ENCODE assay signal across 14 mouse cellular contexts in the genomic region with DNA sequence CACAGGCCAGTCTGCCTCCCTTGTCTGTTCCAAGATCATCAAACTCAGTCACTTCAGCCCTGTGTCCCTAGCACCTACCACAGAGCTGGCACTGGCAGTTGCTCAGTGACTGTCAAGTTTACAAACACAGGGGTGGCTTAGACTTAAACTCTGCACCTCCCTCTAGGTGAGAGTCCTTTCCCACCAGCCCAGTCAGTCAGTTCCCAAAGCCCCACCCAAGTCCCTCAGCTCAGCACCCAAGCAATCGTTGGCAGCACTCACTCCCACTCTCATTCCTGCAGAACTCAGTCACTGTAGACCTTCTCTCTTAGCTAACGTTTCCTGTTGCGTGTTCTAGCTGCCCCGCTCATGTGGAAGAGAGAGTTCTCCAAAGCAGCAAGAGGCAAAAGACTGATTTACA. TPM values are rescaled to one million over a fixed set of nuclear protein-coding genes. Genes with fewer than 3 reads are reported as not detected.
A peak's percentile ranks its signal among the peaks of the same experiment; 100 is the strongest.
DNase-seq lines count a peak whose midpoint lies in the region; ATAC-seq and TF ChIP-seq lines count a peak whose summit lies in the region.
"Had no signal": no experiment of that assay in that cellular context is flagged by ENCODE, and none has a peak within 500 bp of the region (broad histone marks: within the 10 kb centered on the region; RNA-seq: fewer than 3 reads in every experiment).

No protein-coding gene starts in this region.

- H3K4me1 ChIP-seq in kidney, embryonic 16.5 days (ENCODE audit: insufficient read depth, low read length) = no peaks in the 10 kb centered on the region
- peaks cover 26 to 42% of the 10 kb centered on the region in 2 experiments for H3K4me1 ChIP-seq in CH12.LX (ENCODE audit: control insufficient read depth in 1 of 2, insufficient read depth in 2 of 2)
- no peaks in the 10 kb centered on the region for H3K4me1 ChIP-seq in limb, embryonic 15.5 days
- H3K4me1 ChIP-seq in forebrain, embryonic 15.5 days = no peaks in the 10 kb centered on the region
- H3K4me1 ChIP-seq: embryonic facial prominence, embryonic 12.5 days had no signal

- intact Hi-C loops in heart, postnatal 25 days (cut with DNase I) = no loop called here

- H3K4me2 ChIP-seq in kidney, embryonic 16.5 days (replicated peaks; ENCODE audit: low read depth, low read length) = no peak overlapping the region
- H3K4me2 ChIP-seq in CH12.LX (ENCODE audit: insufficient read depth, low read depth, poor library complexity, severe bottlenecking) = no peak overlapping the region
- H3K4me2 ChIP-seq in limb, embryonic 15.5 days = no peak overlapping the region
- no peak overlapping the region for H3K4me2 ChIP-seq in forebrain, embryonic 15.5 days (replicated peaks)
- H3K4me2 ChIP-seq: embryonic facial prominence, embryonic 12.5 days; hindbrain, embryonic 15.5 days had no signal

- TF ChIP-seq EP300 in CH12.LX (IDR thresholded peaks at IDR 0.05; ENCODE audit: low read length) = no peak

- TF ChIP-seq POLR2A in CH12.LX (IDR thresholded peaks at IDR 0.05; ENCODE audit: low read depth, low read length) = no peak

- H3K4me3 ChIP-seq in kidney, embryonic 16.5 days (ENCODE audit: low read length) = no peak overlapping the region
- H3K4me3 ChIP-seq in CH12.LX (replicated peaks in 1 of 3; ENCODE audit: low read depth in 2 of 3, low read length in 2 of 3, poor library complexity in 1 of 3) = no peak overlapping the region
- H3K4me3 ChIP-seq in limb, embryonic 15.5 days = no peak overlapping the region
- H3K4me3 ChIP-seq in forebrain, embryonic 15.5 days = no peak overlapping the region
- H3K4me3 ChIP-seq: embryonic facial prominence, embryonic 12.5 days; hindbrain, embryonic 15.5 days had no signal

- dilution Hi-C loops in CH12.LX (cut with MboI; ENCODE audit: extremely low pct_ligation_motif_present, extremely low pct_unique_long_range_greater_than_20kb, low sequenced_read_pairs) = no loop called here

- H3K9ac ChIP-seq in kidney, embryonic 16.5 days (replicated peaks; ENCODE audit: low read length) = no peak overlapping the region
- H3K9ac ChIP-seq in CH12.LX (ENCODE audit: insufficient read depth, low read depth) = no peak overlapping the region
- no peak overlapping the region for H3K9ac ChIP-seq in limb, embryonic 15.5 days
- H3K9ac ChIP-seq in forebrain, embryonic 15.5 days (replicated peaks) = no peak overlapping the region
- H3K9ac ChIP-seq: embryonic facial prominence, embryonic 12.5 days; hindbrain, embryonic 15.5 days had no signal

- peaks cover 11% of the 10 kb centered on the region; the same call in 1 of the 2 replicates for H3K36me3 ChIP-seq in kidney, embryonic 16.5 days (ENCODE audit: insufficient read depth, low read length)
- peaks cover 19 to 27% of the 10 kb centered on the region in 2 experiments for H3K36me3 ChIP-seq in CH12.LX (replicated peaks in 1 of 2; ENCODE audit: control insufficient read depth in 1 of 2, insufficient read depth in 1 of 2, low read length in 1 of 2)
- 0 out of 2 replicates have a peak, but pooled peaks cover 8% of the 10 kb centered on the region for H3K36me3 ChIP-seq in limb, embryonic 15.5 days
- H3K36me3 ChIP-seq in forebrain, embryonic 15.5 days = peaks cover 3% of the 10 kb centered on the region; the same call in 1 of the 2 replicates

- ATAC-seq in kidney, embryonic 16.5 days (ENCODE audit: low FRiP score, low TSS enrichment) = no peak
- no peak for ATAC-seq in limb, embryonic 15.5 days (ENCODE audit: insufficient number of reproducible peaks, low FRiP score, low TSS enrichment, low read depth)
- no peak for ATAC-seq in frontal cortex, adult (ENCODE audit: low TSS enrichment)
- no peak for ATAC-seq in forebrain, embryonic 15.5 days (replicated peaks)

- H3K9me3 ChIP-seq in kidney, embryonic 16.5 days (ENCODE audit: low read length) = no peaks in the 10 kb centered on the region
- H3K9me3 ChIP-seq in CH12.LX (replicated peaks; ENCODE audit: low read length) = peaks cover 4% of the 10 kb centered on the region
- no peaks in the 10 kb centered on the region for H3K9me3 ChIP-seq in limb, embryonic 15.5 days
- no peaks in the 10 kb centered on the region for H3K9me3 ChIP-seq in forebrain, embryonic 15.5 days
- H3K9me3 ChIP-seq: embryonic facial prominence, embryonic 12.5 days; G1E; hindbrain, embryonic 15.5 days had no signal

- H3K27me3 ChIP-seq in kidney, embryonic 16.5 days (ENCODE audit: insufficient read depth, low read length) = no peaks in the 10 kb centered on the region
- no peaks in the 10 kb centered on the region for H3K27me3 ChIP-seq in CH12.LX (replicated peaks)
- H3K27me3 ChIP-seq in limb, embryonic 15.5 days = no peaks in the 10 kb centered on the region
- no peaks in the 10 kb centered on the region for H3K27me3 ChIP-seq in forebrain, embryonic 15.5 days
- H3K27me3 ChIP-seq: embryonic facial prominence, embryonic 12.5 days; hindbrain, embryonic 15.5 days had no signal

- TF ChIP-seq CTCF in CH12.LX (conservative IDR thresholded peaks at IDR 0.05 in 1 of 2, IDR thresholded peaks at IDR 0.05 in 1 of 2; ENCODE audit: low read depth in 2 of 2, low read length in 2 of 2) = no peak

- TF ChIP-seq RAD21 in CH12.LX (IDR thresholded peaks at IDR 0.05; ENCODE audit: low read depth, low read length) = no peak

- in situ Hi-C loops in CH12.LX (cut with MboI; ENCODE audit: low pct_ligation_motif_present, low pct_unique_long_range_greater_than_20kb, low sequenced_read_pairs) = no loop called here

- no peak for DNase-seq in kidney, postnatal 25 days
- peak; percentile 45 for DNase-seq in CD4-positive helper T cell, adult 2 months (ENCODE audit: low read depth, low spot score)
- no peak for DNase-seq in CH12.LX (ENCODE audit: extremely low read depth)
- DNase-seq in heart, postnatal 25 days (ENCODE audit: low spot score) = no peak
- DNase-seq: cerebellum, adult 11-12 months; gastrocnemius, postnatal 10 days had no signal

- WGBS in kidney, embryonic 16.5 days = 74% methylated on average over 4 of the region's 4 CpGs
- 81% methylated on average over 4 of the region's 4 CpGs for WGBS in limb, embryonic 15.5 days
- 90% methylated on average over 4 of the region's 4 CpGs for WGBS in forebrain, embryonic 15.5 days

- peaks cover 5% of the 10 kb centered on the region; the same call in 1 of the 2 replicates for H3K79me2 ChIP-seq in CH12.LX (replicated peaks; ENCODE audit: control insufficient read depth, extremely low read depth, insufficient read depth, poor library complexity, severe bottlenecking)

- H3K27ac ChIP-seq in kidney, embryonic 16.5 days (ENCODE audit: low read length) = 0 out of 2 replicates have a peak overlapping the region, but pooled peaks have one; percentile 10
- H3K27ac ChIP-seq in CH12.LX (ENCODE audit: insufficient read depth, low read depth) = peak overlapping the region; percentile 65
- 0 out of 2 replicates have a peak overlapping the region, but pooled peaks have one; percentile 11 for H3K27ac ChIP-seq in limb, embryonic 15.5 days
- H3K27ac ChIP-seq in forebrain, embryonic 15.5 days (replicated peaks) = no peak overlapping the region
- H3K27ac ChIP-seq: embryonic facial prominence, embryonic 12.5 days; hindbrain, embryonic 15.5 days had no signal

TF ChIP-seq in CH12.LX, 34 proteins besides CTCF, POLR2A, EP300 and RAD21:
- TF ChIP-seq CHD1 (IDR thresholded peaks at IDR 0.05; ENCODE audit: low read depth, low read length) (no peak), ZC3H11A (IDR thresholded peaks at IDR 0.05; ENCODE audit: low read depth, low read length) (no peak), USF2 (conservative IDR thresholded peaks at IDR 0.05; ENCODE audit: low read depth, low read length) (no peak), CHD2 (IDR thresholded peaks at IDR 0.05; ENCODE audit: low read length) (no peak)
TF ChIP-seq in CH12.LX: peak in this region for 0.

RNA-seq across cellular contexts. Expression of gene Rnf157, which starts 18.1 kb away (rescaled TPM):
- 6.1 and 6.8 TPM in 2 replicates for polyA plus RNA-seq in kidney, embryonic 16.5 days (2015; fragmentation: Nextera tagmentation; extraction: Ambion mirVana)
- total RNA-seq in CH12.LX (2012; rRNA removed) (17.2 and 39.3 TPM in 2 replicates), CH12.LX (2014; rRNA removed) (7.2 and 8.7 TPM in 2 replicates)
- polyA plus RNA-seq in CH12.LX (2012; ENCODE audit: insufficient read length, low read depth) = 8.7 and 10.9 TPM in 2 replicates
- polyA plus RNA-seq in limb, embryonic 15.5 days (2015; fragmentation: Nextera tagmentation; extraction: Ambion mirVana) = 9.9 and 12.3 TPM in 2 replicates
- total RNA-seq in heart, postnatal 25 days (2021) = 1 to 10 TPM; 3.9 to 4.1 TPM
- 53.4 and 55.6 TPM in 2 replicates for polyA plus RNA-seq in forebrain, embryonic 15.5 days (2015; fragmentation: Nextera tagmentation; extraction: Ambion mirVana)

RNA-seq across cellular contexts. Expression of gene Ubald2, which starts 39.1 kb away (rescaled TPM):
- 51.2 and 51.4 TPM in 2 replicates for polyA plus RNA-seq in kidney, embryonic 16.5 days (2015; fragmentation: Nextera tagmentation; extraction: Ambion mirVana)
- 321 and 436 TPM in 2 replicates for total RNA-seq in CH12.LX (2012; rRNA removed)
- total RNA-seq in CH12.LX (2014; rRNA removed) = 291 and 336 TPM in 2 replicates
- polyA plus RNA-seq in CH12.LX (2012; ENCODE audit: insufficient read length, low read depth) = 222 and 228 TPM in 2 replicates
- polyA plus RNA-seq in limb, embryonic 15.5 days (2015; fragmentation: Nextera tagmentation; extraction: Ambion mirVana) = 25.9 and 26.6 TPM in 2 replicates
- total RNA-seq in heart, postnatal 25 days (2021) = 10 to 100 TPM; 36.7 to 37.9 TPM
- 58.8 and 59.5 TPM in 2 replicates for polyA plus RNA-seq in forebrain, embryonic 15.5 days (2015; fragmentation: Nextera tagmentation; extraction: Ambion mirVana)

RNA-seq across cellular contexts. Expression of gene Foxj1, which starts 59.6 kb away (rescaled TPM):
- polyA plus RNA-seq in kidney, embryonic 16.5 days (2015; fragmentation: Nextera tagmentation; extraction: Ambion mirVana) = 2.7 and 3.5 TPM in 2 replicates
- 0.67 and 2.6 TPM in 2 replicates for total RNA-seq in CH12.LX (2012; rRNA removed)
- total RNA-seq in CH12.LX (2014; rRNA removed) = 2.0 and 3.0 TPM in 2 replicates
- 0.12 and 0.26 TPM in 2 replicates for polyA plus RNA-seq in CH12.LX (2012; ENCODE audit: insufficient read length, low read depth)
- polyA plus RNA-seq in limb, embryonic 15.5 days (2015; fragmentation: Nextera tagmentation; extraction: Ambion mirVana) = 0.15 and 0.19 TPM in 2 replicates
- total RNA-seq in heart, postnatal 25 days (2021) = not detected
- 9.5 and 14.7 TPM in 2 replicates for polyA plus RNA-seq in forebrain, embryonic 15.5 days (2015; fragmentation: Nextera tagmentation; extraction: Ambion mirVana)
- total RNA-seq: neutrophil, adult 5-6 weeks had no signal
